Mouse (Mus musculus) thymus, adult 2 months (tissue): Measurements from ENCODE around the gene Morc1.

Source experiments
- CTCF ChIP-seq: fragments of 200-500 bp; IDR thresholded peaks from 2 replicates; pipeline ENCODE4 v1.5.1; 2012; ENCODE audit warnings: mild to moderate bottlenecking, control low read depth, low read length, moderate library complexity, borderline replicate concordance; ENCODE audit not compliant: control insufficient read depth, poor library complexity, insufficient read depth; ENCODE audit errors: extremely low read depth
- POLR2A ChIP-seq: fragments of 200-500 bp; IDR thresholded peaks from 2 replicates; pipeline ENCODE4 v1.6.1; 2012; ENCODE audit warnings: mild to moderate bottlenecking, low read length, control low read depth, moderate library complexity; ENCODE audit not compliant: control insufficient read depth, poor library complexity, insufficient read depth; ENCODE audit errors: extremely low read depth

DNA sequence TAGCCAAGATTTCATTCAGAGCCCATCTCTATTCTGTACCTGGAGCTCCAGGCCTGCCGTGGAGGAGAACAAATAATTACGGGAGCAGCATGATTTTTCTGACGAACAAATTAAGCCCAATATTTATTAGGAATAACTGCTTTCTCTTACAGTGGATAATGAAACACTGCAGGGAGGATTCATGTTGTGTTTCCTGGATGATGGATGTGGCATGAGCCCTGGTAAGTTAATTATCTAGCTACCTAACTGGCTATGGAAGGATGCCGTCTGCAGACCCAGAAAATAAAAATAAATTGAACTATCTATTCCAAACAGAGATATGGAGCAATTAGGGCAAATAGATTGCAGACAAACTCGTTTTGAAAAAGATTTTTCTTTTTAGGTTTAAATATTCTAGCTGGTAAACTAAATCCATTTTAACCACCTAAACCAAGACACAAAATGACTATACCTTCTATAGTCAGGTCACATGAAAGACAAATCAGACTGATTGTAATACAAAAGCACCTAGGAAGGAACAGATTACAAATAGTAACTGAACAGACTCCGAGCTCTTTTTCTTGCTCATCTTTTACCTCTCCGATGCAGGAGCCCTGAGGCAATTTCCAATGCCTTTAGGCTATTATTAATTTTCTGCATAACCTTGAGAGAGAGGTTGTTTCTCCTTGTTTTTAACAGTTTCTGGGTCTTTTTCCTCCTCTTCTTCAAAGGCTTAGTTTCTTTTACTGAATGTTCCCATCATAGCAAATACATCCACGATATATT lies 15.3 kb downstream of the Morc1 start:
- no peak for TF ChIP-seq CTCF
- TF ChIP-seq POLR2A = no peak
